Mouse (Mus musculus) CD4-positive, CD25-positive, alpha-beta regulatory T cell (primary cell): ENCODE measurements around the gene Atg16l2. TPM values are rescaled to one million over a fixed set of nuclear protein-coding genes. Genes with fewer than 3 reads are reported as not detected.

ENCODE experiments used
- polyA plus RNA-seq: library from polyadenylated mRNA; unstranded; fragments of 100-300 nt; shearing (Covaris generic); gene quantifications from one replicate; pipeline ENCODE4 v1.2.1, GENCODE M21; 2017

The Atg16l2 gene
- 72.7 TPM for polyA plus RNA-seq

DNA sequence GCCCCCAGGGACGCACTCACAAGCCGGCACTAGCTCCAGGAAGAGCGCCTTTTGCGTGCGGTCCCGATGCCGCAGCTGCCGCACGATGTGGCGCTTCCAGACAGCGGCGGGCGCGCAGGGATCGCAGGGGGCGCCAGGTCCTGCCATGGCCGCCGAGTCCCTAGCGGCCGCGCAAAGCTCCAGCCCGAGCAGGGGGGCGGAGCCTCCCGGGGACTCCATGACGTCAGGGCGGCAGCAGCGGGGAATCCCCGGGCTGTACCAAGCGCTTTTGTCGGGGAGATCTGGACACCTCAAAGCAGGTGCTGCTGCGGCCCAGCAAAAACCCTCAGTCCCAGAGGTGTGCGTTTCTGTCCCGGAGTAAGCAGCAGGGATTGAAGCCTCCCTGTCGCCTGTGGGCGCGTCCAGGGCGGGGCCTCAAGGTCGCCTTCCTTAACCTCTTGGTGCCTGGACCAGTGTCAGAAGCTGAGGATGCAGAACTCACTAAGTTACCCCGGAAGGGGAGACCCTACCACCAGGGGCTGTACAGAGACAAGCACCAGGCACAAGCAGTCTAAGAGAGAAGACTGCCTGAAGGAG is at the start of gene Atg16l2:
Atg16l2 (minus strand) TSS at position 371 of the 576 bp plus-strand sequence.

GRCm38 (mm10) chr7:101347767-101348270 is 45.8 kb upstream of the Atg16l2 start, which contains the start of gene Arap1:
Arap1 (plus strand) TSS chr7:101348067.

GRCm38 (mm10) chr7:101317014-101317413 is 15.0 kb upstream of the Atg16l2 start, which contains the start of gene Stard10:
Stard10 (plus strand) TSS chr7:101317086.

Other genes with a start within 250 kb of the Atg16l2 start
- 41.7 TPM for gene Fchsd2, start 209.4 kb downstream of the Atg16l2 start, polyA plus RNA-seq
- 15.3 TPM for gene Stard10, start 14.8 kb upstream of the Atg16l2 start, polyA plus RNA-seq
- 90.4 TPM for gene Arap1, start 45.8 kb upstream of the Atg16l2 start, polyA plus RNA-seq
- gene Gm45837, start 108.6 kb upstream of the Atg16l2 start, polyA plus RNA-seq, result 83.3 TPM
- gene Pde2a, start 119.4 kb upstream of the Atg16l2 start, polyA plus RNA-seq, result 13.8 TPM